Mouse (Mus musculus): ENCODE results near the gene Il6ra.

The Il6ra gene

DNA sequence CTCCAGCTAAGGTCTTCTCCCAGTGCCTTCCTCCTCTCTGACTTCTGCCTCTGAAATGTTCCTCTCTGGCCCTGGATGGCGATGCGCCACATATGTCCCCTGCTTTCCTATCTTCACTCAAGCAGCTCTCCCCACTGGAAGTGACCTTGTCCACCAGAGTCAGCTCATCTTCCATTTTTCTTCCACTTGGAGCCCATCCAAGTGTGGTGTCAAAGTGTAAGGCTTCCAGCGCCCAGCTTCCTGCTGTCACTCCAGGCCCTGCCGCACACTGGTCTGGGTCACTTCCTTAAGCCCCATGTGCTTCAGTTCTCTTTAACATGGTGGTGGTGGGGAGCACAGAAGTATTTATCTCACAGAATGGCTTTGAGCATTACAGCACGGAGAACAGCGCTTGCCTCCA, 65.4 kb downstream of the Il6ra start:
- DNase-seq = no peak

DNA sequence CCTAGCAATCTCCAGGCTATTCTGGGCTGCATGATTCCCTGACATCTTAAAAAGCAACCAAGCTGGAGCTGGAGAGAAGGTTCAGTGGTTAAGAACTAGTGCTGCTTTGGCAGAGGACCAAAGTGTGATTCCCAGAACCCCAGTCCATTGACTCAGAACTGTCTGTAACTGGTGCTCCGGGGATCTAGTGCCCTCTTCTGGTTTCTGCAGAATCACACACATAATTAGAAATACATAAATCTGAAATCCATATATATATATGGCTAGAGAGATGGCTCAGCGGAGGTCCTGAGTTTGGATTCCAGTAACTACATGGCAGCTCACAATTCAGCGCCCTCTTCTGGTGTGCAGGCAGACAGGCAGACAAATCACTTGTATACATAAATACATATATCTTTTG, 65.9 kb downstream of the Il6ra start:
- no peak for DNase-seq

DNA sequence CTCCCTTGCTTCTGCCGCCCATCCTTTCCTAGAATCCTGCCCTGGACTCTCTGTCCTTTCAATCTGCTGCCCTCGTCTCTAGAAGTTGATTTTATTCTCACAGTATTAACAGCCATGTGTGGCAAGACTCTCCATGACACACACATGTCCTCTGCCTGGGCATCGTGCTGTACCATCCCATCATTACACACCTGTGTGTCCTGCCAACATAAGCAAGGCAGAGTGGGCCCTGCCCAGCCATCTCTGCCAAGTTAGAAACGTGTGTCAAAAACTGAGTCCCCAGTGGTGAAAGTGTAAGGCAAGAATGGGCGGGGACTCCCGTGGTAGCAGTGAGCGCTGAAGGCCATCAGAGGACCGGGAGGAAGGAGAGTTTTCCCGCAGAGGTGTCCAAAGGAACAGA, 67.2 kb downstream of the Il6ra start:
- no peak for DNase-seq

DNA sequence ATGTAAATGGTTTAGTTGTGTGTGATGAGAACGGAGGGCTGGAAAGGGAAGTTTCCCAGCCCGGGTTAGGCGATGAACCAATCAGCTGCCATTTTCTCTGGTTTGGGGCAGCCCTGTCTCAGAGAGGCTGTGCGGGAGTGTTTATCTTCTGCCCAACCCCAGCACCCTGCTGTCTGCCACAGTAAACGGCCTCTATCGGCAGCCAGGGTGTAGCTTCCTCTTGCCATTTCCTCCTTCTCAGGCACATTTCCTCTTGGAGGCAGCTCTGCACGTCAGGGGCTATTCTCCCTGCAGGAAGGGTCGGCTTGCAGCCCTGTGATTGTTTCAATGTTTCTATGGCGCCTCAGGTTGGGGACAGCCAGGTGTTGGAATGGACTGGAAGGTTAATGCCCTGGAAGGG, 69.8 kb downstream of the Il6ra start:
- DNase-seq = no peak

DNA sequence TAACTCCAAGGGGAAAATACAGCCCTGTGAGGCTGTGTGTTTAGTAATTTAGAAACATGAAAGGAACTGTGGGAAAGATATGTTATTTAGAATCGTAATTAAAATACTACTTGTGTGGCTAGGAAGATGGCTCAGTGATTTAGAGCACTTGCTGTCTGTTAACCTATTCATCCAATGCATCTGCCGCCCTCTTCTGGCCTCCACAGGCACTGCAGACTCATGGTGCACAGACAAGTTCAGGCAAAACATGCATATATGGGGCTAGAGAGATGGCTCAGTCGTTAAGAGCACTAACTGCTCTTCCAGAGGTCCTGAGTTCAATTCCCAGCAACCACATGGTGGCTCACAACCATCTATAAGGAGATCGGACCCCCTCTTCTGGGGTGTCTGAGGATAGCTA, 70.7 kb downstream of the Il6ra start:
- DNase-seq = no peak

DNA sequence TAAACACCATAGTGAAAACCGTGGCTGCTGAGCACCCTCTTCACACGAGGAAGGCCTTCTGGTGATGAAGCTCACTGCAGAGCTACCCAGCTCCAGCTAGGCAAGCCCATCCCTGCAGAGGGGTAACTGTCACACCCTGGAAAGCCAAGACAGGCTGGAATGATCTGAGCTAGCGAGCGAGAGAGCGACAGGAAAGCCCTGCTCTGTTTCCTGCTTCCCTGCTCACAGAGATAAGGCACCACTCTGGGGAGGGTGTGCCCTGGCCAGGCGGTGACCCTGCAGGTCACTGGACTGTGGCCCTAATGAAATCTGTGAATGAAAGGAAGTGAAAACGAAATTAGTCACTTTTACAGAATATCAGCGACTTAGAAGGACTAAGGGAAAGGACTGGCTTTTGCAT, 77.6 kb downstream of the Il6ra start:
- DNase-seq = no peak

DNA sequence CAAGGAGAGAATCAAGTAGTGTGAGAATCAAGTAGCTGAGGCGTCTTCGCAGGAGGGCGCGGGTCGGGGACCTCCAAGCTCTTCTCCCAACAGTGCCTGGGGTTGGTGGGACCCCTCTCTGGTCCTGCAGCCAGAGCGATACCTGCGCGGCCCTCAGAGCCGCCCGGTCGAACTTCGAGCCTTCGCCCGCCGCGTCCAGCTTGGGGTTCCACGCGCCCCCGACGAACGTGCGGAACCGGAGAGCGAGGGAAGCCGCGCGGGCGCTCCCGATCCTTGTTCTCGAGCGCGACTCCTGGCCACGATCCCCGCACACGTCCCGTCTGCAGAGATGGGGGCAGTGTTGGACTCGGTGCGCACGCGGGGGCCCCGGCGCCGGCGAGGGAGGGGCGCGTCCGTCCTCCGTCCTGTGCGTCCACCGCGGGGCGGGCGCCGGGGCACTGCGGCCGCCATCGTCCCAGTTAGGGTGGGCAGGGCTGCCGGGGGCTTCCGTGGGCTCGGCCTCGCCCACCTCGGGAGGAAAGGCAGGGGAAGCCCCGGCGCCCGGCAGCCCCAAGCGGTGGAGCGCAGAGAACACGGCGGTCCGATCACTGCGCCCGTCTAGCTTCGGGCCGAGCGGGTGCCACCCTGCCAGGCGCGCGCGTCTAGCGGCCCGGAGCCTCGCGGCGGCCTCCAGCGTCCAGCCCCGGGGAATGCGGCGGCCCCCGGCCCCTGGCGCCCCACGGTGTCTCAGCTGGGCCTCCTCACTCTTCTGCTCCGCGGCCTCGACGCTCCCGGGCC, 82.0 kb downstream of the Il6ra start, which contains the start of gene She:
Gene She (plus strand): TSS at position 556 of the 777 bp plus-strand sequence.
- no peak for DNase-seq

DNA sequence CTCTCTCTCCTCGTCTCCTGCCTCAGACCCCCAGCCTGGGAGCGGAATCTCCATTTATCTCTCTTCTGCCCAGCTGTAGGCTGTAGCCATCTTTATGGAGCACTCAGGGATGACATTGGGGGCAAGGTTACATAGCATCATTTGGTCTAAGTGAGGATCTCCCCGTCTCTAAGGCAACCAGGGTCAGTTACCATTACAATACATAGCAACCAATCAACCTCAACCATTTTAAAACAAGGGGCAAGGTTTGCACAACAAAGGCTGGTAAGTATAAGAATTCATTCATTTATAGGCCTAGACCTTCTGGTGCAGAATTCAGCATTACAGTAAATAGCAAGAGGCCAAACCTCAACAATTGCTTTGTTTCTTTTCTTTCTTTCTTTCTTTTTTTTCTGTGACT, 86.7 kb downstream of the Il6ra start:
- no peak for DNase-seq

DNA sequence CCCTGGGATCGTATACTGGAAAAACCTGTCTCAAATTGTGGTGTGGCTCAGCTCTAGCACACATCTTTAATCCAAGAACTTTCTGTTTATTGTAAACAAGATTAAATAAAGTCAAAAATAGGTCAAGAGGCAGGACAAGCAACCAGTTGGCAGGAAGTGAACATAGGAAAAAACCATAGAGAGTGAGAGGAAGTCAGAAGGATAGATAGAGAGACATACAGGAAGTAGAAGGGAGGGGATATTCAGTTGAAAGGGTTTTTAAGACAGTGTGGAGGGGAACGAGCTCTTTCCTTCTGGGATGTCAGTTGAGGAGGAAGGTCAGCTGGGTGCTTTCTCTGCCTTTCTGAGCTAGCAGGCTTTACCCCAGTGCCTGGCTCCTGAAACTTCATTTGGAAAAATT, 89.4 kb downstream of the Il6ra start:
- DNase-seq = no peak

DNA sequence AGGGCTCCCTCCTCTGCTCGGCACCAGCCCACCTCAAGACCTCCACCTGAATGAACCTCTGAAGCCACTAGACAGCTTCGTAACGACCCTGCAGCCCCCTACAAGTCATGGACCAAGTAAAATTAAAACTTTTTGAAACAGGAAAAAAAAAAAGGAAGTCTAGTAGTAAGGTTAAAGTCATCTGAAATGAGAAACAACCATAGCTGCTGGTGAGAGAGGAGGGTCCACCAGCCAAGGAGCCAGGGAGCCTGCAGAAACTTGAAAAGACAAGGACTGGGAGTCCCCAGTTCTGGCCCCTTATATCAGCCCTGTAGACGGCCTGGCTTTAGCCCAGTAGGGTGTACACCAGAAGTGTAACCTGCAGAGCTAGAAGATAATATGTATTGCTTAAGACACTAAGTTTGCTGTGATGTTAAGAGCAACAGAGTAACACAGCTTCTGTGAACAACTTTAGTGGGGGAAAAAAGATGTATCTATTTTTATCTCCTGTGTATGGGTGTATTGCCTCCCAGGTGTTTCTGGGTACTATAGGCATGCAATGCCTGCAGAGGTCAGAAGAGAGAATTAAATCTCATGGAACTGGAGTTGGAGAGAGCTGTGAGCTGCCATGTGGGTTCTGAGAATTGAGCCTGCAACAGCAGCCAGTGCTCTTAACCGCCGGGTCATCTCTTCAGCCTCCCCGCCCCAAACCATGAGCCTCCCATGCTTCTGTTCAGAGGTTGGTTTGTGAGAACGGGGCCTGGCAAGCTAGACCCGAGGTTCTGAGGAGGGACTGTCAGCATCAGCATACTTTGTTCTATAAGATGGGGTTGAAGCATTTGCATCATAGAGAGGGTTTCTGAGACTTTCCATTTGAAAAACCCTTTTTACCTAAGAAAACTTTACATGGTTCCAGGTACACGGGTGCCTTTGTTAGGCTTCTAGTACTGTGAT, 91.2 kb downstream of the Il6ra start:
- no peak for DNase-seq

DNA sequence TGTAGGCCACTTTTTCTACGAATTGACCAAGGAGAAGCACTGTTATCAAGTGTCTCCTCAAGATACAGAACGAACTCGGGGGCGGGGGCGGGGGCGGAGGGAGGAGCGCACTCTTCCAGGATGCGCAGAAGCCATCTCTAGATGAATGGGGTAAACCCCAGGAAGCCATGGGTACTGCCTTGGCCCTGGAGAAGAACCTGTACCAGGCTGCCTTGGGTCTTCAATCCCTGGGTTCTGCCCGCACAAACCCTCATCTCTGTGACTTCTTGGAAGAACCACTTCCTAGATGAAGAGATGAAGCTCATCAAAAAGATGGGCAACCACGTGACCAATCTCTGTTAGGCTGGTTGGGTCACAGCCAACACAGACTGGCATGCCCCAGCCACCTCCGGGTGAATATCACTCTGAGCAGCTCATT, 91.9 kb downstream of the Il6ra start:
- DNase-seq = no peak

DNA sequence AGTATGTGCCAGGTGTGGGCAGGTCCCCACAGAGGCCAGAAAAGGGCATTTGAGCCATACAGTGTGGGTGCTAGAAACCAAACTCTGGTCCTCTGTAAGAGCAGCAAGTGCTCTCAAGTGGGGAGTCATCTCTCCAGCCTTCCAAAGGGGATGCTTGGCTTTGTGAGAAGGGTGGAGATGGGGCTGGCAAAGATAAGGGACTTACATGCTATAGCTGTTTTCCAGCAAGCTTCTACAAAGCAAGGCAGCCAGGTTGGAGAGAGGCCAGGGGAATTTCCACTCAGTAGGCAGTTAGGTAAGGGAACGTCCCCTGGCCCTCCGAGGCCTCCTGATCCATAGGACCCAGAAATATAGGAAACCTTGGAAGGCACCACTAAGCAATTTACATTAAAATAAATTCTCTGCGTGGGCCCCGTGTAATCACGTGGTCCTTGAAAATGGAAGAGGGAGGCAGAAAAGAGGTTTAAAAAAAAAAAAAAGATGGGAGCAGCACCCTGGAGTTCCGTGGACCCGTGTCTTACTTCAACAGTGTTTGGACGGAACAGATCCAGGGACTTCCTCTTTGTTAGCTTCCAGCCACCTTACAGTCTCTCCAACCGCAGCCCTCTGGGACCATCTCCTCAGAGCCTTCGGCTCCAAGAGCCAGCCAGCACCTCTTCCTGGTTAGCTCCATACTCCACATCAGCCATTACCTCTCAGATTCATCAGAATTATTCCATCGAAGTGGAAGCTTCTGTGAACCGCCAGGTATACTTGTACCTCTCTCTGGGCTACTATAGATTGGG, 92.5 kb downstream of the Il6ra start:
- no peak for DNase-seq

DNA sequence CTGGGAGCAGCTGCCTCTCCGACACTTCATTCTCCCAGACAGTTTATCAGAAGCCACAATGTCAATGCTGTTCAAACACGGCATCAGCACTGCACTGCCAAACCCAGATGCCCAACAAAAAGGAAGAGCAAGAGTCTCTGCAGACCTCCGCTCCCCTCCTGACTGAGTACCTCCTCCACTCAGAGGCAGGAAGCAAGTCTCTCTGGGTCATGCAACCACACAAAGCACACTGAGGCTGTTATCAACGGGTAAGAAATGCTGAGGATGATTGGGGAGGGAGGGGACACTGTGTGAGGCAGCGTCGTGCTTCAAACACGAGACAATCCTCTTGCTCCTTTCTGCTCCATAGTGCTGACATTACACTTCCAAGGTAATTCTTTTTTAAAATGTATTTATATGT, 93.1 kb downstream of the Il6ra start:
- no peak for DNase-seq

DNA sequence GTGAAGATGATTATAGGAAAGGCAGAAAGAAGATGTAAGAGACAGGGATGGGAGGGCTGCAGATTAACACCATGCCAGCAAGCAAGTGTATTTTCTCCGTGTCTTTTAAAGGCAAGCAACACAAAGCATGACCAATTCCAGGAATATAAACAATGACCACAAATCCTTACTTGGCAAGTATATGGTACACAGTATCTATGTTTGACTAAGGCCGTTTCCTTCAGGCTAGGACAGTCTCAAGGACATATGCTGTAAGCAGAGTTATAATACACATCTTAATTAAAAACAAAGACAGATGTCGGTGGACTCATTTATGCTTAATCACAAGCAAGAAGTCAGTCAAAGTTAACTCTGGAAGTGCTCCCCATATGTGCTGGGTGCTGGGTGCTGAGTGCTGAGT, 94.4 kb downstream of the Il6ra start:
- DNase-seq = no peak

DNA sequence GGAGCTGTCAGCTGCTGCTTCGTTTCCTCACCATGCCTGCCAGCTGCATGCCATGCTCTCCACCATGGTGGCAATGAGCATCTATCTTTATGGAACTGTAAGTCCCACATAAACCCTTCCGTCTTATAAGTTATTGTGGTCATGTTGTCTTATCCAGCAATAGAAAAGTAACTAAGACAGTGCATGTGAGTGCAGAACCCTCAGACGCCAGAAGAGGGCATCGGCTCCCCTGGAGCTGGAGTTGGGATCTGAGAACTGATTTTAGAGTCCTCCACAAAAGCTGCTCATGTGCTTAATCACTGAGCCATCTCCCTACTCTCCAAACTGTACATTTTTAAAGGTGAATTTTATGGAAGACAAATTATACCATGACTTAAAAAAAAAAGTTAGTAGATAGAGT, 95.9 kb downstream of the Il6ra start:
- no peak for DNase-seq

Measured in cerebellum, adult 11 months (tissue).